Mouse (Mus musculus) cerebellum, adult 2 months (tissue): ENCODE results near the gene Robo3. TPM values are rescaled to one million over a fixed set of nuclear protein-coding genes. Genes with fewer than 3 reads are reported as not detected.

ENCODE experiments used
- DNase-seq, 2 experiments: peaks; one replicate each; pipeline ENCODE4 v3.0.0; 2021
- H3K27ac ChIP-seq: fragments of 200-500 bp; 2 replicates; pipeline ENCODE4 v1.5.1; 2012; ENCODE audit warnings: low read length, control low read depth, inconsistent platforms; ENCODE audit not compliant: insufficient read depth
- H3K27me3 ChIP-seq: fragments of 200-500 bp; 2 replicates; pipeline ENCODE4 v1.6.1; 2012; ENCODE audit warnings: inconsistent platforms, mild to moderate bottlenecking, low read length, moderate library complexity; ENCODE audit not compliant: control insufficient read depth, insufficient read depth
- H3K4me1 ChIP-seq: fragments of 200-500 bp; 2 replicates; pipeline ENCODE4 v1.6.1; 2011; ENCODE audit warnings: low read length; ENCODE audit not compliant: control insufficient read depth, insufficient read depth
- H3K4me3 ChIP-seq: fragments of 200-500 bp; replicated peaks from 2 replicates; pipeline ENCODE3; 2011; ENCODE audit warnings: mild to moderate bottlenecking, low read depth, low read length, control low read depth; ENCODE audit not compliant: insufficient read depth
- CTCF ChIP-seq: fragments of 200-500 bp; IDR thresholded peaks from 2 replicates; pipeline ENCODE4 v1.5.1; 2011; ENCODE audit warnings: low read depth, mild to moderate bottlenecking, control low read depth, low read length, moderate library complexity, borderline replicate concordance; ENCODE audit not compliant: insufficient read depth
- POLR2A ChIP-seq: fragments of 200-500 bp; IDR thresholded peaks from 2 replicates; pipeline ENCODE4 v1.6.1; 2011; ENCODE audit warnings: low read length, control low read depth, borderline replicate concordance; ENCODE audit not compliant: insufficient read depth
- WGBS: fragments of 180-500 bp; shearing (Covaris S2); methylation state at CpG from one replicate; pipeline ENCODE4 v1.1.7; 2018; 5-methylcytosine and 5-hydroxymethylcytosine counted together
- polyA plus RNA-seq: library from polyadenylated mRNA; depleted of rRNA; stranded (reverse); fragments of >200 nt; gene quantifications from 2 replicates; pipeline ENCODE4 v1.2.3, GENCODE M21; 2012

The Robo3 gene
- polyA plus RNA-seq, 1 experiment = 1.3 TPM

GRCm38 (mm10) chr9:37437772-37438735 lies 5.0 kb upstream of the Robo3 start:
- 27% methylated on average over 3 of the region's 3 CpGs for WGBS
- Histone ChIP-seq H3K27me3 (peaks cover 2% of the 10 kb centered on the region; the same call in 1 of the 2 replicates), H3K4me1 (peaks cover 3% of the 10 kb centered on the region; the same call in 1 of the 2 replicates), H3K4me3 (no peak overlapping the region), H3K27ac (no peak overlapping the region)
- TF ChIP-seq CTCF = no peak
- TF ChIP-seq POLR2A = no peak
- no peak for DNase-seq

GRCm38 (mm10) chr9:37435616-37436015 lies 2.6 kb upstream of the Robo3 start:
- peaks cover 5% of the 10 kb centered on the region; the same call in 1 of the 2 replicates for H3K27me3 ChIP-seq
- DNase-seq = no peak
- WGBS = 26% methylated on average over 4 of the region's 4 CpGs
- peaks cover 6% of the 10 kb centered on the region; the same call in 1 of the 2 replicates for H3K4me1 ChIP-seq
- no peak overlapping the region for H3K4me3 ChIP-seq
- H3K27ac ChIP-seq = no peak overlapping the region
- no peak for TF ChIP-seq CTCF
- TF ChIP-seq POLR2A = no peak

GRCm38 (mm10) chr9:37434932-37435331 lies 1.9 kb upstream of the Robo3 start:
- no peak overlapping the region for H3K27ac ChIP-seq
- peaks cover 6% of the 10 kb centered on the region; the same call in 1 of the 2 replicates for H3K4me1 ChIP-seq
- 8% methylated on average over 14 of the region's 14 CpGs for WGBS
- no peak overlapping the region for H3K4me3 ChIP-seq
- DNase-seq = no peak
- no peak for TF ChIP-seq CTCF
- no peak for TF ChIP-seq POLR2A
- peaks cover 5% of the 10 kb centered on the region; the same call in 1 of the 2 replicates for H3K27me3 ChIP-seq

GRCm38 (mm10) chr9:37433823-37434560 lies 946 bp upstream of the Robo3 start:
- DNase-seq = no peak
- TF ChIP-seq POLR2A = no peak
- no peak for TF ChIP-seq CTCF
- no peak overlapping the region for H3K4me3 ChIP-seq
- H3K4me1 ChIP-seq = peaks cover 6% of the 10 kb centered on the region; the same call in 1 of the 2 replicates
- WGBS = 11% methylated on average over 18 of the region's 18 CpGs
- H3K27ac ChIP-seq = no peak overlapping the region
- H3K27me3 ChIP-seq = peaks cover 5% of the 10 kb centered on the region; the same call in 1 of the 2 replicates

- TF ChIP-seq POLR2A (no peak), CTCF (peak; percentile 21; the same call in 1 of the 2 replicates)
- no peak overlapping the region for H3K27ac ChIP-seq
- peaks cover 5% of the 10 kb centered on the region; the same call in 1 of the 2 replicates for H3K27me3 ChIP-seq
- H3K4me1 ChIP-seq = peaks cover 4% of the 10 kb centered on the region; the same call in 1 of the 2 replicates
- no peak for DNase-seq
- no peak overlapping the region for H3K4me3 ChIP-seq
- WGBS = 3% methylated on average over 16 of the region's 17 CpGs
Measured at GRCm38 (mm10) chr9:37432026-37432666, 900 bp downstream of the Robo3 start.

- Histone ChIP-seq H3K4me1 (peaks cover 4% of the 10 kb centered on the region; the same call in 1 of the 2 replicates), H3K27ac (no peak overlapping the region), H3K4me3 (peak overlapping the region; percentile 39), H3K27me3 (peaks cover 5% of the 10 kb centered on the region; the same call in 1 of the 2 replicates)
- WGBS = 3% methylated on average over 12 of the region's 12 CpGs
- DNase-seq = peak; percentile 76 to 85
- TF ChIP-seq POLR2A (no peak), CTCF (peak; percentile 90)
Measured at GRCm38 (mm10) chr9:37430582-37430981, 2.5 kb downstream of the Robo3 start.

GRCm38 (mm10) chr9:37429326-37429725 lies 3.7 kb downstream of the Robo3 start:
- peaks cover 3% of the 10 kb centered on the region; the same call in 1 of the 2 replicates for H3K27me3 ChIP-seq
- 26% methylated on average over 26 of the region's 26 CpGs for WGBS
- no peak overlapping the region for H3K4me3 ChIP-seq

More at GRCm38 (mm10) chr9:37429326-37429725, 3.7 kb downstream of the Robo3 start:
- Histone ChIP-seq H3K4me1 (peaks cover 4% of the 10 kb centered on the region; the same call in 1 of the 2 replicates), H3K27ac (no peak overlapping the region)
- TF ChIP-seq POLR2A = no peak
- no peak for TF ChIP-seq CTCF
- DNase-seq = no peak
